Mouse (Mus musculus) heart, postnatal 4 days (tissue): Measurements from ENCODE around the gene Ppp4r1. TPM values are rescaled to one million over a fixed set of nuclear protein-coding genes. Genes with fewer than 3 reads are reported as not detected.

Experiments used
- DNase-seq: peaks from one replicate; pipeline ENCODE4 v3.0.0; 2021
- total RNA-seq, 2 experiments: library from RNA; stranded (reverse); gene quantifications; 2 replicates each; pipeline ENCODE4 v1.2.3; 2021

Gene Ppp4r1
- 10 to 100 TPM; 79.8 to 83.0 TPM for total RNA-seq

- DNase-seq = peak; percentile 86
Measured at GRCm38 (mm10) chr17:65782551-65783141, at the start of gene Ppp4r1. Gene Ppp4r1 (plus strand): TSS chr17:65782573.

- no peak for DNase-seq
Measured at GRCm38 (mm10) chr17:65732666-65733065, 49.7 kb upstream of the Ppp4r1 start.

GRCm38 (mm10) chr17:65735088-65735487, 47.3 kb upstream of the Ppp4r1 start:
- DNase-seq = no peak

- no peak for DNase-seq
Measured at GRCm38 (mm10) chr17:65737175-65737574, 45.2 kb upstream of the Ppp4r1 start.

- DNase-seq = peak; percentile 33
Measured at GRCm38 (mm10) chr17:65737622-65738021, 44.8 kb upstream of the Ppp4r1 start.

- no peak for DNase-seq
Measured at GRCm38 (mm10) chr17:65739874-65740725, 42.3 kb upstream of the Ppp4r1 start.

- DNase-seq = no peak
Measured at GRCm38 (mm10) chr17:65741565-65741964, 40.8 kb upstream of the Ppp4r1 start.

- no peak for DNase-seq
Measured at GRCm38 (mm10) chr17:65742245-65742905, 40.0 kb upstream of the Ppp4r1 start.

- no peak for DNase-seq
Measured at GRCm38 (mm10) chr17:65742969-65743368, 39.4 kb upstream of the Ppp4r1 start.

GRCm38 (mm10) chr17:65743664-65744330, 38.6 kb upstream of the Ppp4r1 start:
- no peak for DNase-seq

GRCm38 (mm10) chr17:65746314-65746713, 36.1 kb upstream of the Ppp4r1 start:
- DNase-seq = no peak

- DNase-seq = no peak
Measured at GRCm38 (mm10) chr17:65748997-65749396, 33.4 kb upstream of the Ppp4r1 start.

GRCm38 (mm10) chr17:65749803-65750202, 32.6 kb upstream of the Ppp4r1 start:
- no peak for DNase-seq

GRCm38 (mm10) chr17:65750301-65750700, 32.1 kb upstream of the Ppp4r1 start:
- DNase-seq = no peak

GRCm38 (mm10) chr17:65753130-65753529, 29.2 kb upstream of the Ppp4r1 start:
- DNase-seq = no peak

- no peak for DNase-seq
Measured at GRCm38 (mm10) chr17:65755857-65756256, 26.5 kb upstream of the Ppp4r1 start.

- DNase-seq = no peak
Measured at GRCm38 (mm10) chr17:65757150-65757549, 25.2 kb upstream of the Ppp4r1 start.

GRCm38 (mm10) chr17:65763221-65763620, 19.2 kb upstream of the Ppp4r1 start:
- DNase-seq = no peak

- DNase-seq = no peak
Measured at GRCm38 (mm10) chr17:65768486-65768885, 13.9 kb upstream of the Ppp4r1 start.

- DNase-seq = no peak
Measured at GRCm38 (mm10) chr17:65770982-65771915, 11.1 kb upstream of the Ppp4r1 start.
